Mouse (Mus musculus): Measurements from ENCODE around the gene Ostn.

DNA sequence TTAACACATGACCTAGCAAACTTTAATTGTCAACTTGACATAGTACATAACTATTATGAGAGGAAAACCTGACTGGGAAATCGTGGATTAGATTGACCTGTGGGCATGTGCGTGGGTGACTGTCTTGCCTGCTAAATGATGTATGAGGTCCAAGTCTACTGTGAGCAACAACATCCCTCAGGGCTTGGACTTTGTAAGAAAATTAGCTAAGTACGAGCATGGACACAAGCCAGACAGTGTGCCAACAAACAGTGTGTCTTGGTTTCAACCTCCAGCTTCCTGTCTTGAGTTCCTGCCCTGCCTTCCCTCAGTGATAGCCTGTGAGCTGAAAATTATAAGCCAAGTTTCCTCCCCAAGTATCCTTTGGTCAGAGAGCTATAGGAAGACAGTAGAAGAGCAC, 40.2 kb downstream of the Ostn start:
- TF ChIP-seq POLR2A (IDR thresholded peaks at IDR 0.05; ENCODE audit: control insufficient read depth in 1 of 2, insufficient read depth in 1 of 2, low read depth in 1 of 2, low read length in 2 of 2, poor library complexity in 1 of 2) = no peak
- TF ChIP-seq CTCF (IDR thresholded peaks at IDR 0.05 in 2 of 3, conservative IDR thresholded peaks at IDR 0.05 in 1 of 3; ENCODE audit: control insufficient read depth in 1 of 3, insufficient read depth in 1 of 3, low read depth in 2 of 3, low read length in 3 of 3, poor library complexity in 1 of 3, severe bottlenecking in 1 of 3) = no peak
- no peak for TF ChIP-seq USF1 (IDR thresholded peaks at IDR 0.05; ENCODE audit: low read depth, low read length)
- no peak for TF ChIP-seq KAT2A (conservative IDR thresholded peaks at IDR 0.05; ENCODE audit: low read depth, low read length)
- no peak for TF ChIP-seq TAL1 (IDR thresholded peaks at IDR 0.05; ENCODE audit: low read length)
- no peak for TF ChIP-seq TBP (IDR thresholded peaks at IDR 0.05; ENCODE audit: low read depth, low read length)
- no peak for TF ChIP-seq GATA1 (IDR thresholded peaks at IDR 0.05; ENCODE audit: low read depth, low read length)

Measured in MEL (cell line).